Mouse (Mus musculus): Measurements from ENCODE around the gene Slc23a2.

Gene Slc23a2

DNA sequence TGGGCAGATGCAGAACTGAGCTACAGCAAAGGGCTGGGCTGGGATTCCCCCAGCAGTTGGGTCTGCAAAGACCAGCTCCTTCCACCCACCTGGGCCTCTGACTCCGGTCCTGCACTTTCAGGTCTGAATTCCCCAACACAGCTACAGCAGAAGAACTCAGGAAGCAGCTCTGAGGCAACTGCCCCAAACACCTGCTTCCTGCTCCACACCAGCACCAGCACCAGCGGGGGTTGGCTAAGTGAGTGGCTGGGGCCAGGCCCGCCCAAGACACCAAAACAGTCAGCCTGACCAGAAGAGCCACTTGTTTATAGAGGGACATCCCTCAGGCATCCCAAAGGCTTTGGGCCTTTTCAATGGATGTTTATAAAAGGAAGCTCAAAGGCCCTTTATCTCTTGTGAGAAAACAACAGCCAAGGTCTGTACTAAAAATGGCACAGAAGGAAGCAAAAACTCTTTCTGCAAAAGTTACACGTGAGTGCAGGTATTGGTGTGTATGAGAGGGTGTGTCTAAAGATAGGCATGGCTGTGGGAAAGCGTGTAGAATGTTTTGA lies 123.8 kb downstream of the Slc23a2 start:
- no peak for DNase-seq (ENCODE audit: low read depth, low spot score)

DNA sequence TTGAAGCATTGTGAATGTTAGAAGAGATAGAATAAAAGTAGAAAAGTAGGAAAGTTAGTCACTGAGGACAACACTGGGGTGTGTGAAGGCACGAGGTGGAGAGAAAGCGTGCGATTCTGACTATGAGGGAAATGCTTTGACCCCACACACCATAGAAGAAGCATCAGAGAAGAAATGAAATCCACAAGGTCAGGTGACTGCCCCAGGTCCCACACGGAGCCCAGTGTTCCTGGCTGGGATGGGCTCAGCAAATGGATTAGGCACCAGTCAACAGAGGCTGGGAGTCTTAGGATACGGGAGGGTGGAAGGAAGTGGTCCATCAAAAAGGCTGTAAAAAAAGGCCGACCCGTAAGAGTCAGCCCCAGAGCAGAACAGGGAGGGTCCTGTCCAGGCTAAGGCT lies 124.5 kb downstream of the Slc23a2 start:
- no peak for DNase-seq (ENCODE audit: low read depth, low spot score)

DNA sequence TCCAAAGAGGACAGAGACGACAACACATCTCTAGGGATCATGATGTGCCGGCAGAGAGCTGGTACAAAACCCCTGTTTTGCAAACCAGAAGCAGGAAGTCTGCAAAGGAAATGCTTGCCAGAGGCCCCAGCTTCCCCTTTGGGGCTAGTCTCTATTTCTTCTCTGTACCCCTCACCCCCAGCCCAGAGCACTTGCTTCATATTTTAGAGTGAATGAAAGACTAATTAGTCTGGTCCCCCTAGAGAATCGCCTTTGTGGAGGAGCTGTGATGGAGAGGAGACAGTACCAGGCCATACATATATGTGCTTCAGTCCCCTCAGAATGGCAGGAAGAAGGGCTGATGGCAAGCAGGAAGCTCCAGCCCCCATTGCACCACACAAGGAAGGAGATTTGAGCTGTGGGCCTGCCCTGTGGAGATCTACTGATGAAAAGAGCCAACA lies 125.5 kb downstream of the Slc23a2 start:
- no peak for DNase-seq (ENCODE audit: low read depth, low spot score)

DNA sequence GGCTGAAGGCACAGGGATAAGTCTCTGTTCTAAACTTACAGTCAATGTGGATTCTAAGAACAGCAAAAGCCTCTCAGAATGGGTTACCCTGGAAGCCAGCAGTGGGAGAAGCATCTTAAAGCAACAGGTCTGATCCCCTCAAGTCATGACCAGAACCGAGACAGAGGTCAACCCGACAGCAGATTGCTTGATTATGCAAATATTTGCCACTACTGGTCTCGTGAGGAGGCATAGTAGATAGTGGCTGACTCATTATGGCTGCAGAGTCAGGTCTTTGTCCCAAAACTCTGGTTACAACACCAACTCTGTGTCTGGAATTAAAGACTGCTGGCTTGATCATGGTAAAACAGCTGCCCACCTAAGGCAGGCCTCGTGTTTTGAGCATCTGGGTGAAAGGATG lies 126.8 kb downstream of the Slc23a2 start:
- DNase-seq (ENCODE audit: low read depth, low spot score) = no peak

DNA sequence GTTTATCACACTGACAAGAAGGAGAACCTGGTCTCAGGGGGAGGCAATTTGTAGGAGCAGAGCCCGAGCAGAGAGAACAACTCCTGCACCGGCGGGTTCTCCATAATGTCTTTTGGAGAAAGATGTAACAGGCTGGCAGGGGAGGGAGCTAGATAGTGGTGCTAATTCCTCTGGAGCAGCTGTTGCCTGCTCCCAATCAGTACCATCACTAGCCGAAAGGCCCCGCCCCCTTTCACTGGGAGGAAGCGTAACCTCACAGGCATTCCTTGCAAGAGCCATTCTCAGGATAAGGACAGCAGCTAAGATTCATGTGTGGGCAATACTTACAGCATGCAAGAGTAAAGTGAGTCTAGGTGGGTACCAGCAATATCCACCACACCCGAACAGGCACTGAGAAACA lies 127.3 kb downstream of the Slc23a2 start:
- no peak for DNase-seq (ENCODE audit: low read depth, low spot score)

DNA sequence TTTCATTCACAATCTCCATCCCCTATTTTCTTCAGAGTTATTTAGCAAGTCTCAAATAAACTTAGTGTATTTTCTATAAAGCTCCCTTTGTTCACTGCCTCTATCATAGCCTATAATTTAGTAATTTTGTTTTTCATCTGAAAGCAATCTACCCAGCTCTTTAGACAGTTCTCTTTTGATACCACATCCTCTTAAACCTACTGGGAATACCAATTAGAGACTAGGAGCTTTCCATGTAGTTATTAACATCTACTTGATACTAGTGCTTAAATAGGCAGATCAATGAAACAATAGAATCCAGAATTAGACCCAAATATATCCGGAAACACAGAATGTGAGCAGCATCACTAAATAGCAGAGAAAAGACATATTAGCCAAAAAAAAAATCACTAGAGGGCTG lies 128.9 kb downstream of the Slc23a2 start:
- no peak for DNase-seq (ENCODE audit: low read depth, low spot score)

DNA sequence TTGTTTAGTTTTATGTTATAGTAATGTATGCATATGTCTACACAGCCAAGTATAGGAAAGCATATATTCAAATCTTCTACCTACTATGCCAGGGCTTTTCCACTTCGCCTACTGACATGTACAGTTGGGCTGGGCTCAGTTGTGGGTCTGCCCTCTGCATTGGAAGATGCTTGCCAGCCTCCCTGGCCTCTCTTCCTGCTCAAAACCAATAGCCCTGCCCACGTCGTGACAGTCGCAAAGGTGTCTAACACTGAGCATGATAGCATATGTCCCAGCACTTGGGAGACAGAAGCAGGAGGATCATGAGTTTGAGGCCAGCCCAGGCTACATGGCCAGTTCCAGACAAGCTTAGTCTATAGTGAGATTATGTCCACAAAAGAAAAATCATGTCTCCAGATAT lies 131.8 kb downstream of the Slc23a2 start:
- no peak for DNase-seq (ENCODE audit: low read depth, low spot score)

DNA sequence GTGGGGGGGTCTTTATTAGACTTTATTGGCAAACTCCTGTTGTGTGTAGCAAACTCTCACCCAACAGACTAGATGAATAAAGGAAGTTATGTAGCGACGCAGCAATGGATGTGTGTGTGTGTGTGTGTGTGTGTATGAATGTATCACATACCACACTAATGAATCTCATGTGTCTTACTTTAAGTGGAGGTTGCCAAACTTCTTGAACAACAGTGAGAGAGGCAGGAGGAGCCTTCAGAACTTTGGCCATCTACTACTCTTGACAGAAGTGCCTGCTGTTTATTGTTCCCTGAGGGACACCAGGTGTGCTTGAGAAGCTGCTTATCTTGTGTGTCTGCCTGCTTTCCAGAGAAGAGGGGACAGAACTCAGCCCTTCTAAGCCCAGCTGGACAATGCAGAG lies 134.1 kb downstream of the Slc23a2 start:
- no peak for DNase-seq (ENCODE audit: low read depth, low spot score)

DNA sequence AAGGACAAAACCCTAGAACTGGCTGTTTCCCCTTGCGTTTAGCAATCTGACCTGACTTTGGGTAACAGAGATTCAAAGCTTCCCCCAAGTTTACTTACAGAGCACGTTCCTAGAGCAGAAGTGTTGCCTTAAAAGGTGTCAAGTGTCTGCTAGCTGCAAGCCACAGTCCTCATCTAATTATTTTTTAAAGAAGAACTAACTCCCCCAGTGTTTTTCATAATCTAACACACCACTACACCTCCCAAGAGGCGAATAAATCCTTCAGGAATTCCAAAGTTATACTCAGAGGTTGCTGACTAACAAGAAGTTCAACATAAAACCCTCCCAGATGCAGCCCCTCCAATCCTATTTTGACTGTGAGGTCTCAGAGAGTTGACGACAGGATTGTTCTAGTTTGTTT lies 136.7 kb downstream of the Slc23a2 start:
- no peak for DNase-seq (ENCODE audit: low read depth, low spot score)

DNA sequence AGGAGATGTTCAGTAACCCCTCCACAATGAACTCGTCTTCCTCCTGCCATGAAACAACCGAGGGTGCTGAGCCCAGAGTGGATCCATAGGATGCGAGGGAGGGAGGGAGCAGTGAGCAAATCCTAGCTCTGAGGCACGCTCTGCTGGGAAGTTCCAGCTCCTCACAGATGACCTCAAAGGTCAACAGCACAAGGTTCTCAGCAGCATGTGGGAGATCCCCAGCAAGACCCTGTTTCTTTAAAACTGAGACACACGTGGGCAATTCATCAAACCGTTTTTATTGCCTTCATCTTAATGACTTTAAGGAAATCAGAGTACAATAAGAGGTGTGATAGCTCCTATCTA lies 137.5 kb downstream of the Slc23a2 start:
- DNase-seq (ENCODE audit: low read depth, low spot score) = no peak

DNA sequence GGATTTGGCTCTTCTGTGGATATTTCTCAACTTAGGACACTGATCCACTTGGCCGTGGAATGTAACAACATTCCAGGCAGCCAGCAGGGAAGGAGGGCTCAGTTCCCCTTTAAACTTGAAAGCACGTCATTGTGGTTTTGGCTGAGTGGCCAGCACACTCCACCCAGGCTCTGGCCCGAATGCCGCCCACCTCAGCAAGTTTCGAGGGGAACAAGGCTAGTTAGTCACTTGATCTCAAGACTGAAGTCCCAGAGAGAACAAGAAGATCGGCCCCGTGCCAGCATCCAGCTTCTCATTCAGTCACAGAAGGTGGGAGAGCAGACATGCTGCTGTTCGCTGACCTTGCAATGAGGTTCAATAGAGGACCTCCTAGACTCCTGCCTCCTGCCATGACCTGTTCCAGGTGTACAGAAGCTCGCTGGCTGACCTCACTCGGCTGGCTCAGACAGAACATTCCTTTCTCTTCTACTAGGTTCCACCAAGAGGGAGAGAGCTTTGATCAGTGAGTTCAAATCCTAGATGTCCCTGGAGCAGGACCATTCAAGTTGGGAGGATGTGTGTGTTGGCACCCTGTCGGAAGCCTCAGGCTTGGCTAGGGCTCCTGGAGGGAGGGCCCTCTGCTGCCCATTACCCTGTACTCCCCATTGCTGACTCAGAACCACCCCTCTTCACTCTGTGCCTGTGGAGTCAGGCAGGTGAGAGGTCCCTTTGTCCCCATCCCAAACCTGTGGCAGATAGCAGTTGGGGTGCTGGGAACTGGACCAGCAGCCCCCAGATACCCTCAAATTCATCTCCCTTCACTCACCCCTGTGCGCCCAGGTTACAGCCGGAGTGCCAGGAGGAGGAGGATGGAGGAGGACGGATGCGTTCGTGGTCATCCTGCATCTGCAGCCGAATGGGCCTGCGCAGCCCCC lies 138.1 kb downstream of the Slc23a2 start:
- DNase-seq (ENCODE audit: low read depth, low spot score) = peak; percentile 93

DNA sequence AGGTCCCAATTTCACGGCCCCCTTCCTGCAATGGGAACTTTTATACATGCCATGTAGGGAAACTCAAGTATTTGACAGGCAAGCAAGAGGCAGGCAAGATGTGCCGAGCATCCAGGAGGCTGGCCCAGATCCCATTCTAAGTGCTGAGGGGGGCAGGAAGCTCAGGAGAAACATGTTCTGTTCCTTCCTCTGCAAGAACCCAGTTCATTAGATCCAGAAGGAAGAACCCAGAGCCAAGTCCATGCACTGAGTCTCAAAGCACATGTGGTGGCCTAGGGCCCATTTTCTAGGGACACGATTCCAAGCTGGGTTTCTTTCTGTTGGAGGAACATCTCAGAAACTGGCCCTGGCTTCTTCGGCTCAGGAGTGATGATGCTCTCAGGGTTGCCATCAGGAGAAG lies 139.5 kb downstream of the Slc23a2 start:
- peak; percentile 64 for DNase-seq (ENCODE audit: low read depth, low spot score)

DNA sequence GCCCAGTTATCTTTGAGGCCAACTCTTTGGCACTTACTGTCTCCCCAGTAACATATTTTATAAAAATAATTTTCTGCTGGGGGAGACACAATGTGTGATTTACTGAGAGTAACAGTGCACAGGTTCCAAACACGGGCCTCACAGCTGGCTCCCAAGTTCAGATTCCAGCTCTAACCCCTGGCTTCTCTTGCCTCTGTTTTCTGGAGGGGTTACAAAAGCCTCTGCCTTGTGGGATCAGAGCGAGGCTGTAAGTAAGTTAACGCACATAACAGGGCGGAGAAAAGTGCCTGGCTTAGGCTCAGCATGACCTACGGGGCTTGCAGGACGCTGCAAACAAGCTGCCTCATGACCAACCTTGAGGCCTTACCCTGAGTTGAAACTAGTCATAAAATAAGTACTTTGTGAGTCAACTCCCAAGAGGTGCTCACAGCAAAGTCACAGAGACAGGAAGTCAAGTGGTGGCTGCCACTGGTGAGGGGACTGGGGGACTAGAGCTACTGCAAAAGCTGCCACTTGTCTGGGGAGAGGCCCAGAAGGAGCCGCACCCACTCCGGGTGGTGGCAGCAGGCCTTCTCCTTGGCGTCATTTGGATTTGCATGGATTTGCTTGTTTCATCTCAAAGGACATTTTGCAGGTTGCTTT lies 140.3 kb downstream of the Slc23a2 start:
- no peak for DNase-seq (ENCODE audit: low read depth, low spot score)

DNA sequence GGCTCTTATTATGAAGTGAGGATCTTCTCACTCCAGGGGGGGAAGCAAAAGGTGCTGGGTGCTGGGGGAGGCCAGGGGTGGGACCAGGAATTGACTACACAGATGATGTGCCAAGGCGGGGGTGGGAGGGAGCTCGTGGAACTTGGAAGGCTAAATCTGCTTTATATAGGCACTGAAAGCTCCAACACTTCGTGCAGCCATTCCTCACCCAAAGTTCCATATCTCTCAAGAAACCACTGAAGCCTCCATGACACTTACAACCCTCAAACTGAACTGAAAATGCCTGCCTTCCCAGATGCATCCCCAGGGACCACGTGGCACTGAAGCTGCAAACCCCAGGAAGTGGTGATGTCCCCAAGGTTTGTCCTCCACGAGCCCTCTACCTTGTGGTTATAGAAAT lies 141.0 kb downstream of the Slc23a2 start:
- DNase-seq (ENCODE audit: low read depth, low spot score) = no peak

Data from skeletal muscle tissue, adult 2 months (tissue).